Mouse (Mus musculus): ENCODE results near the gene Olfr6. TPM values are rescaled to one million over a fixed set of nuclear protein-coding genes. Genes with fewer than 3 reads are reported as not detected.

Gene Olfr6
- polyA plus RNA-seq, 1 experiment from 2014 or later: not detected

Other genes starting within 250 kb of the Olfr6 start
- not detected in 2 replicates for gene Olfr695, start 247.5 kb downstream of the Olfr6 start, polyA plus RNA-seq (2015; fragmentation: Nextera tagmentation; extraction: Ambion mirVana)
- gene Olfr697, start 221.5 kb downstream of the Olfr6 start, polyA plus RNA-seq (2015; fragmentation: Nextera tagmentation; extraction: Ambion mirVana): not detected in 2 replicates
- not detected in 2 replicates for gene Olfr698, start 208.5 kb downstream of the Olfr6 start, polyA plus RNA-seq (2015; fragmentation: Nextera tagmentation; extraction: Ambion mirVana)
- gene Olfr699, start 170.7 kb downstream of the Olfr6 start, polyA plus RNA-seq (2015; fragmentation: Nextera tagmentation; extraction: Ambion mirVana): not detected in 2 replicates
- gene Olfr700, start 155.1 kb downstream of the Olfr6 start, polyA plus RNA-seq (2015; fragmentation: Nextera tagmentation; extraction: Ambion mirVana): not detected in 2 replicates
- gene Olfr701, start 149.8 kb downstream of the Olfr6 start, polyA plus RNA-seq (2015; fragmentation: Nextera tagmentation; extraction: Ambion mirVana): not detected in 2 replicates
- not detected in 2 replicates for gene Olfr702, start 130.0 kb downstream of the Olfr6 start, polyA plus RNA-seq (2015; fragmentation: Nextera tagmentation; extraction: Ambion mirVana)
- gene Olfr703, start 120.6 kb downstream of the Olfr6 start, polyA plus RNA-seq (2015; fragmentation: Nextera tagmentation; extraction: Ambion mirVana): not detected in 2 replicates
- not detected in 2 replicates for gene Olfr704, start 100.8 kb downstream of the Olfr6 start, polyA plus RNA-seq (2015; fragmentation: Nextera tagmentation; extraction: Ambion mirVana)
- gene Olfr705, start 87.0 kb downstream of the Olfr6 start, polyA plus RNA-seq (2015; fragmentation: Nextera tagmentation; extraction: Ambion mirVana): not detected in 2 replicates
- not detected in 2 replicates for gene Olfr706, start 75.8 kb downstream of the Olfr6 start, polyA plus RNA-seq (2015; fragmentation: Nextera tagmentation; extraction: Ambion mirVana)
- gene Olfr707, start 62.7 kb downstream of the Olfr6 start, polyA plus RNA-seq (2015; fragmentation: Nextera tagmentation; extraction: Ambion mirVana): not detected in 2 replicates
- gene Olfr1532-ps1, start 55.9 kb downstream of the Olfr6 start, polyA plus RNA-seq (2015; fragmentation: Nextera tagmentation; extraction: Ambion mirVana): not detected in 2 replicates
- not detected in 2 replicates for gene Olfr709-ps1, start 31.7 kb downstream of the Olfr6 start, polyA plus RNA-seq (2015; fragmentation: Nextera tagmentation; extraction: Ambion mirVana)
- not detected in 2 replicates for gene Olfr710, start 15.6 kb downstream of the Olfr6 start, polyA plus RNA-seq (2015; fragmentation: Nextera tagmentation; extraction: Ambion mirVana)
- gene Olfr711, start 11.5 kb upstream of the Olfr6 start, polyA plus RNA-seq (2015; fragmentation: Nextera tagmentation; extraction: Ambion mirVana): not detected in 2 replicates
- not detected in 2 replicates for gene Olfr2, start 42.1 kb upstream of the Olfr6 start, polyA plus RNA-seq (2015; fragmentation: Nextera tagmentation; extraction: Ambion mirVana)
- gene Olfr713, start 67.2 kb upstream of the Olfr6 start, polyA plus RNA-seq (2015; fragmentation: Nextera tagmentation; extraction: Ambion mirVana): not detected in 2 replicates
- gene Olfr714, start 107.0 kb upstream of the Olfr6 start, polyA plus RNA-seq (2015; fragmentation: Nextera tagmentation; extraction: Ambion mirVana): not detected in 2 replicates
- not detected in 2 replicates for gene Olfr17, start 129.3 kb upstream of the Olfr6 start, polyA plus RNA-seq (2015; fragmentation: Nextera tagmentation; extraction: Ambion mirVana)
- gene Olfr715b, start 146.4 kb upstream of the Olfr6 start, polyA plus RNA-seq (2015; fragmentation: Nextera tagmentation; extraction: Ambion mirVana): not detected in 2 replicates
- not detected in 2 replicates for gene Olfr715, start 167.1 kb upstream of the Olfr6 start, polyA plus RNA-seq (2015; fragmentation: Nextera tagmentation; extraction: Ambion mirVana)
- gene Olfr716, start 174.4 kb upstream of the Olfr6 start, polyA plus RNA-seq (2015; fragmentation: Nextera tagmentation; extraction: Ambion mirVana): not detected in 2 replicates
- gene Nlrp14, start 203.1 kb upstream of the Olfr6 start, polyA plus RNA-seq (2015; fragmentation: Nextera tagmentation; extraction: Ambion mirVana): not detected in 2 replicates
- gene Rbmxl2, start 245.5 kb upstream of the Olfr6 start, polyA plus RNA-seq (2015; fragmentation: Nextera tagmentation; extraction: Ambion mirVana): not detected in 2 replicates

Measured in midbrain, embryonic 15.5 days (tissue).